Mouse (Mus musculus) left cerebral cortex, adult 2 months (tissue): ENCODE measurements around the gene Wnt9a. TPM values are rescaled to one million over a fixed set of nuclear protein-coding genes. Genes with fewer than 3 reads are reported as not detected.

Experiments used
- DNase-seq, 2 experiments: peaks; one replicate each; pipeline ENCODE4 v3.0.0; 2021 to 2022; ENCODE audit warnings: low spot score in 2 of 2, mixed read lengths in 1 of 2; ENCODE audit errors: extremely low spot score in 1 of 2
- H3K27ac ChIP-seq: fragments of 200-600 bp; 2 replicates; pipeline ENCODE4 v1.8.1; 2022
- H3K4me3 ChIP-seq: fragments of 200-600 bp; 2 replicates; pipeline ENCODE4 v1.8.1; 2022
- CTCF ChIP-seq: fragments of 200-600 bp; IDR thresholded peaks from 2 replicates; pipeline ENCODE4 v1.8.1; 2022; ENCODE audit warnings: antibody characterized with exemption, mild to moderate bottlenecking, moderate library complexity
- intact Hi-C: fragments of 180-260 bp; cut with DNase I; formaldehyde crosslinking; loops from one replicate; pipeline ENCODE4 v1.15.1; 2025
- long read RNA-seq, 2 experiments: library from polyadenylated mRNA; stranded (forward); transcript quantifications; one replicate each; pipeline ENCODE4 v2.0.0; 2021; ENCODE audit warnings: borderline mapping rate in 2 of 2
- total RNA-seq, 2 experiments: library from RNA; stranded (reverse); gene quantifications; 2 replicates each; pipeline ENCODE4 v1.2.3; 2021

The Wnt9a gene
- 10 to 100 TPM; 12.2 to 19.7 TPM for total RNA-seq
- long read RNA-seq, experiment 1, transcript Wnt9a-202 (4 exons, 3,318 nt) = major isoform, 40 of 50 reads
- long read RNA-seq, experiment 1, partial matches to known transcripts = 1 of 50 reads
- long read RNA-seq, experiment 1, other reads (novel, unspliced or antisense) = 9 of 50 reads
- long read RNA-seq, experiment 2, transcript Wnt9a-202 (4 exons, 3,318 nt) = major isoform, 13 of 19 reads
- long read RNA-seq, experiment 2, partial matches to known transcripts = 0 of 19 reads
- long read RNA-seq, experiment 2, other reads (novel, unspliced or antisense) = 6 of 19 reads

DNA sequence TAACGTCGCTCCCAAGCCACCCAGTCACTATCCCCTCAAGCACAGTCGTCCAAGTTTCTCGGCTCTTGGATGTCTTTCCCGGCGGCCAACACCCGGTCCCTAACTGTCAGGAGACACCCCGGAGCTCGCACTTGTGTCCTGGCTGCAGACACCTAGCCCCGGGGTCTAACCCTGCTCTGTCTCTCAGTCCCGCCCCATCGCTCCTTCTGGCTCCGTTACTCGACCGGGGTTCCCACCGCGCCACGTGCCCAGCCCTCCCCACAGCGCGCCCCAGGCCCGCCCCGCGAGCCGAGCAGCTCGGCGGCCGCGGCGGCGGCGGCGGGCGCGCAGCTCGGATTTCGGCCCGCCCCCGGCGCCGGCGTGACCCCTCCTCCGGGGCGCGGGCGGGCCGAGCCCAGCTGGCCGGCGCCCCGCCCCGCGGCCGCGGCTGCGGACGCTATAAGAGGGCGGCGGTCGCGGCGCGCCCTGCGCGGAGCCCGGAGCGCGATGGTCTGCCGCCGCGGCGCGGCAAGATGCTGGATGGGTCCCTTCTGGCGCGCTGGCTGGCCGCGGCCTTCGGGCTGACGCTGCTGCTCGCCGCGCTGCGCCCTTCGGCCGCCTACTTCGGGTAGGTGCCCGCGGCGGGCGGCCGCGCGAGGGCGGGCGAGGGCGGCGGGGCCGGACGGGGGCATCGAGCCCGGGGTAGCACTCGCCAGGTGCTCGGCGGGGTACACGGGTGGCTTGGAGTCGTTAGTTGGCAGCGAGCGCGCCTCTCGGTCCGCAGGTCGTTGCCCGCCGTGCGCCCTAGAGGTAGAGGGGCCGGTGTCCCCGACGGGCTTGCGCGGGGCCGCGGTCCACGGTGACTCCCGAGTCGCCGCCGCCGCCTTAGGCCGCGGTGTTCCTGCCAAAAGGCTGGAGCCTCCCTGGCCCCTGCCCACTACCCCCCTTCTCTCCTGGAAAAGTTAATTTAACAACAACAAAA is at the start of gene Wnt9a:
Gene Wnt9a (plus strand): TSS at position 468 of the 961 bp plus-strand sequence.
- TF ChIP-seq CTCF = no peak
- peak within 1 kb of the TSS; percentile 56 for H3K4me3 ChIP-seq
- H3K27ac ChIP-seq = peak within 1 kb of the TSS; percentile 86
- intact Hi-C loops = loop anchor here (2.0 to 5.0 kb wide), 3 partner anchors 24 to 121 kb away; no protein-coding TSS in a partner anchor
- peak in 1 of 2 experiments; percentile 50 for DNase-seq

DNA sequence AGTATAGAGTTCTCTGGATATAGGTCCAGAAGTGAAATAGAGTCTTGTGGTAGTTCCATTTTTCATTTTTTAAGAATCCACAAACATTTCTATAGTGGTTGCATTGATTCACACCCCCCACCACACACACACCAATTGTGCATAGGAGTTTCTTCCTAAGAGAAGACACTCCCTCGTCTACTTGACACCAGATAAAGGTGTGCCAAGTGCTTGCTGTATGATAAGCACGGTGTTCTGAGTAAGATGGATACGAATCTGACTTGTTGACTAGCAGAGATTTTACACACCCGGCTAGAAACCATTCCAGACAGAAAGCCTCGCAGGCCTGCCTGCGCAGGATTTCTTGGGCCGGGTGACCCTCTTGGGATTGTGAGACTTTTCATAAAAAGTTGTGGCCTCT is 47.1 kb upstream of the Wnt9a start:
- Histone ChIP-seq H3K4me3 (no peak overlapping the region), H3K27ac (no peak overlapping the region)
- TF ChIP-seq CTCF = no peak
- DNase-seq = no peak
- intact Hi-C loops = no loop called here

DNA sequence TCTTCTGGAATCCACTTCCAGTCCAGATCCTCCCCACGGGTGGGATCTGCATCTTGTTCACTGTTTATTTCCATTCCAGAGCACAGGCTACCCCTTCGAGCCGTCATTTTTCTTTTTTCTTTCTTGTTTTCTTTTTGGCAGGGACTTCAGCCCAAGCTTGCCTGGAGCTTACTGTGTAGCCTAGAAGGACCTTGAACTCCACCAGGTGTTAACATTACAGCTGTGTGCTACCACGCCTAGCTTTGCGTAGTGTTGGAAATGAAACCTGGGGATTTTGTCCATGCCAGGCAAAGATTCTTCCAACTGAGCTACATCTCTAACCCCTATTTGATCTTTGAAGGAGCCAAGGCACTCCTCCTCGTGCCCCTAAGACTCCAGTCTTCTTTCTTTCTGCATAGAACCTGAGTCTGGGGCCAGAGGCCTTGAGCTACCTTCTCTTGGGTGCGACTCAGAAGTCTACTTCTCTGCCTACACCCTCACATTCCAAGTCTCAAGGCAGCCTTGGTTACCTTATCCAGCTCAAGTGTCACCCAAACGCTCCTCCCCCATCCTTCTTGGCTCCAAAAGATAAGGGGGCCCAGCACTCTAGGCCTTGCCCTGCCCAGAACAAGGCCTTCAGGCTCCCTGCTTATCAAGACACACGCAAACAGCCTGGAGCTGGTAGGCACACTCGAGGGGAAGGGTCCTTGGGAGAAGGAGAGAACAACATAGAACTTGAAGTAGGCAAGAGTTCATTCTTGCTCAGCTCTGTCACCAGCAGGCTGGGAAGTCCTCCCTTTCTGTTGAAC is 45.8 kb upstream of the Wnt9a start:
- no peak overlapping the region for H3K4me3 ChIP-seq
- no peak for TF ChIP-seq CTCF
- no peak overlapping the region for H3K27ac ChIP-seq
- DNase-seq = no peak
- intact Hi-C loops = no loop called here

DNA sequence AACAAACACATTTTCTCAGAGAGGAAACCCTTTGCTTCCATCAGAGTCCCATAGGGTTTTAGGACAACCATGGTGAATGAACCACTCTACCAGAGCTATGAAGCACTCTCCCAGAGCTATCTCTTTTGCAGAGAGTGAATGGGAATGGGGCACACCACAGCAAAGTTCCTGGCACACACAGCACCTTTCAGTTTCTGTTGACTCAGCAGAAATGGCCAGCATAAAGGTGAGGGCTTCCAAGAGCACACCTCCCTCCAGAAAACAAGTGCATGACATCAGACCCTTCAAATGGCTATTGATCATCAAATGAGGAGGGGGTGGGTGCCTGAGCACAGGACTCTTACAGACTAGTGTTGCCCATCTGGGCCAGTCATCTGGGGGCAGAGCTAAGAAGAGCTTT is 44.4 kb upstream of the Wnt9a start:
- intact Hi-C loops = no loop called here
- no peak for DNase-seq
- no peak for TF ChIP-seq CTCF
- H3K27ac ChIP-seq = no peak overlapping the region
- H3K4me3 ChIP-seq = no peak overlapping the region

DNA sequence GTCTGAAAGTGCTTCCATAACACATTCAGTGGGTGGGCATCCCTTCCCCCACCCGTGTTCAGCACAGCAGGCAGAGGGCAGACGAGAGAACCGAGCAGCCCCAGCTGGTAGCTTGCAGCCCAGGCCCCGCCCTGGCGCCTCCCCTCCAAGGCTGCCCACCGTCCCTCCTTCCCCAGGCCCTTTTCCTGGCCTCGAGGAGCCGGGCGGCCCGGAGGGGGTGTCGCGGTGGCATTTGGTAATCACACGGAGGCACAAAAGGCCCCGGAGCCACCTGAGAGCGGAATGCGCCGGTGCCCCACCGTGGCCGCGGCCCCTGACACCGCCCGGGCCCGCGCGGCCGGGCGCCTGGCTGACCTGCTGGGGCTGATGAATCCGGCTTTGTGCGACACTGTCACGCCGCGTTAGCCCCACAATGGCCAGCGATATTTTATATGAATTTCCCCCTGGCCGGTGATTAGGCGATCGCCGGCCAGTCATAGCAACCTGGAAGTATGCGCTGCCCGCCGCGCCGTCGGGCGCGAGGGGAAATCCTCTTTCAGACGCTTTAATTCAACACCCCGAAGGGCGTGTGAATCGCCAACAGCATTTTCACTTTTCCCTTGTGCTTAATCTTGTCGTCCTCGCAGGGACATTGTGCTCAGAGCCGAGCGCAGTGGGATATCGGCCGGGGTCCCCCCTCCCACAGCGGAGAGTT is 42.7 kb upstream of the Wnt9a start:
- intact Hi-C loops = no loop called here
- no peak; the same call in 1 of the 2 replicates for TF ChIP-seq CTCF
- DNase-seq = peak in 1 of 2 experiments; percentile 18
- Histone ChIP-seq H3K4me3 (peak overlapping the region; percentile 43), H3K27ac (no peak overlapping the region)

DNA sequence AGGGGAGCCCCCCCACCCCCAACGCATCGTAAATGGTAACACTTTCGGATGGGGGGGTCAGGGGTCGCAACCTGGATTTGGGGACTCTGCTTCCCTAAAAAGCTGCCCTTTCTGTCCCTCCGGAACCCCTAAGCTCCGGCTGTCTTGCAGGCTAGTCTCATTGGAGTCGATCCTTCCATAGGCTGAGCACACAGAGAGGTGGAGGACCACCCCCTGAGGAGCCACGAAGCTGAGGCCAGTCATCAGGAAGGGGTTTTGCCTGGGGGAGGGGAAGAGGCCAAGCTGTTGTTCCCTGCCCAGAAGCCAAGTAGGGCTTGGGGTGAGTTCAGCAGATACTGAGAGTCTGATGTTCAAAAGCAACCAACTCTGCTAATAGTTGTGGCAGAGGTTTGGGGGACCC is 42.1 kb upstream of the Wnt9a start:
- DNase-seq = no peak
- TF ChIP-seq CTCF = no peak
- no peak overlapping the region; the same call in 1 of the 2 replicates for H3K4me3 ChIP-seq
- intact Hi-C loops = no loop called here
- no peak overlapping the region for H3K27ac ChIP-seq

DNA sequence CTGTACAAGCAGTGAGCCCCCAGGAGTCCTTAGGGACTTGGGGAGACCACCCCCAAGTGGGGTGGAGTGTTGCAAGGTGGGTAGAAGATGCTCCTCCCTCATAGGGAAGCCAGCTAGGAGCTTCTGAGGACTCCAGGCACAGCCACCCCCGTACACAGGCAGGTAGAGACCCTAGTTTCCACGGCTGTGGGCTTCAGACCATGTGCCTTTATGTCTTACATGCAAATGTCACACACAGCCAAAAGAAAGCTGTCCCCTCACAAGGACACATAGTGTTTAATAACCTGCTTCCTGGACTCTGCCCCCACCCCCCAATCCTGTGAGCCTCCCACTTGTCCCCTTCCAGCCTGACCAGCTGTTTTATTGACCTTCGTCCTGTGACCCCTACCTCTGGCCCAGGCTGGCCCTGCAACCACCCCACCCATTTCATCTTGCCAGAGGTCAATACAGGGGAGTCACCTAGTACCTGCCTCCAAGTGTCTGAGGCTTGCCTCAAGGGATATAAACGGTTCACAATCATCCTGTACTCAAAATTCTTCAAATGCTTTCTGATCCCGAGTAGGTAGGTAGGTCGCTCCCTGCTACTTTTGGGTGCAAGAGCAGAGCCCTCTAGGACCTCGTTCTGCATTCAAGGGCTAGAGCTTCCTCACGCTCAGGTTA is 41.4 kb upstream of the Wnt9a start:
- no peak for TF ChIP-seq CTCF
- Histone ChIP-seq H3K4me3 (no peak overlapping the region), H3K27ac (no peak overlapping the region)
- intact Hi-C loops = no loop called here
- no peak for DNase-seq

DNA sequence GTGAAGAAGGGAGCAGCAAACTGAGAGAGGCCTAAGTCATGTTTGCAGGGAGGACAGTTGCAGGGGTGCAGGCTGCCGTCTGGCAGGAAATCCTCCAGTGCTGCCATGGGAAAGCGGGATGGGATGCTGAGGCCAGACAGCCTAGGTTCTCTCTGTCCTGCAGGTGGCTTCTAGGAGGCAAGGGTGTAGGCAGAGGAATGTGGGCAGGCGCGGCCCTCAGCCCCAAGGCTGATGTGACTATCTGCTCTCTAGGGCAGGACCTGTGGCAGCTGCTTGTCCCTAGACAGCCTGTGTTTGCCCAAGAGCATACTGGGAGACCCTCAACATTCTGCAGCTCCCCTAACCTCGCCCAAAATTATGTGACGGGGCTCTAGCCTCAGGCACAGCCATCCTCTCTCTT is 40.0 kb upstream of the Wnt9a start:
- H3K4me3 ChIP-seq = no peak overlapping the region
- no peak for TF ChIP-seq CTCF
- no peak for DNase-seq
- intact Hi-C loops = no loop called here
- no peak overlapping the region for H3K27ac ChIP-seq

DNA sequence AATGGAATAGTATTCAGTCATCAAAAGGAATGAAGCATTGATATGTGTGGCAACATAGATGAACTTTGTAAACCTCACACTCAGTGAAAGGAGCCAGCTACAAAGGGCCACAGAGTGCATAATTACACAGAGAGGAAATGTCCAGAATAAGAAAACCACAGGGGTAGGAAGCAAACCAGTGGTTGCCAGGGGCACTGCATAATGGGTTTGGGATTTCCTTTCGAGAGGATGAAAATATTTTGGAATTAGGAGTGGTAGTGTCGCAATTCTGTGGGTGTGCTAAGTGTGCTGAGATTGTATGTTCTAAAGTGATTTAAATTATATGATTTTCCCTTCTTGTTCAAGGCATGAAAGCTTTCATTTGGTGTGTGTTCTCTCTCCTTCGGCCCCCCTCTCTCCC is 32.5 kb upstream of the Wnt9a start:
- intact Hi-C loops = no loop called here
- no peak for TF ChIP-seq CTCF
- Histone ChIP-seq H3K4me3 (no peak overlapping the region), H3K27ac (no peak overlapping the region)
- no peak for DNase-seq

DNA sequence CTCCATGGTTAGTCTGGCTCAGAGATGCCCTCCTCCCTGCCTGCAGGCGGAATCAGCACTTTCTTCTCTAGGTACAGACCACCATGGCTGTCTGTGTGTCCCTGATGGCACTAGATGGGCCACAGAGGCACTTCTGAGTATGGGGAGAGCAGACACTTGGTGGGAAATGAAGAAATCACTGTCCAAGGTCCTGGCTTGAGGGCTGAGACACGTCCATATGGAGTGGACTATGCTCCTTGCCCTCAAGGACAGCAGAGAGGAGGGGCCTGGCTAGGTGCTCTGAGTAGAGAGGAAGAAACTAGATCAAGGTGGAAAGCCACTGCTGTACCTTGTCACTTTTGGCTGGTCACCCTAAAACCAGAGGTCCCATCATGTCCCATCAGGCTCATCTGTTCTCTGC is 29.9 kb upstream of the Wnt9a start:
- H3K27ac ChIP-seq = no peak overlapping the region
- intact Hi-C loops = no loop called here
- no peak for TF ChIP-seq CTCF
- no peak overlapping the region for H3K4me3 ChIP-seq
- DNase-seq = no peak

DNA sequence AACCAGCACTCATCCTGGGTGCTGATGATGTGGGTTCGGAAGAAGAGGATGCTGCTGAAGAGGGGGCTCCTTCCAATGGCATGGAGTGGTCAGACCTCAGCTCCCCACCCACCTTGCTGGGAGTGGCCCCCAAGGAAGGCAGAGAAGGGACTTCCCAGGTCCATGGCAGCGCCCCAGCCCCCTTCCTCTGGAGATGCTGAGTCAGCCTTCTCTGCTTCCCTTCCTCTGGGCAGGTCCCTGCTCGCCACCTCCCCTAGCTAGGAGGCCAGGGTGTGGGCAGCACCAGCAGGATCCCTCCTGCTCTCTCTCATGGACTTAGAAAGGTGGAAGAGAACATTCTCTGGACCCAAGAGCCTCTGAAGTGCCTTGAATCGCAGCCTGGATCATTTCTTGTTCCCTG is 28.7 kb upstream of the Wnt9a start:
- no peak for DNase-seq
- Histone ChIP-seq H3K27ac (no peak overlapping the region), H3K4me3 (no peak overlapping the region)
- TF ChIP-seq CTCF = no peak
- intact Hi-C loops = no loop called here
